8 mouse cellular contexts compared by ENCODE assay signal in the genomic region with DNA sequence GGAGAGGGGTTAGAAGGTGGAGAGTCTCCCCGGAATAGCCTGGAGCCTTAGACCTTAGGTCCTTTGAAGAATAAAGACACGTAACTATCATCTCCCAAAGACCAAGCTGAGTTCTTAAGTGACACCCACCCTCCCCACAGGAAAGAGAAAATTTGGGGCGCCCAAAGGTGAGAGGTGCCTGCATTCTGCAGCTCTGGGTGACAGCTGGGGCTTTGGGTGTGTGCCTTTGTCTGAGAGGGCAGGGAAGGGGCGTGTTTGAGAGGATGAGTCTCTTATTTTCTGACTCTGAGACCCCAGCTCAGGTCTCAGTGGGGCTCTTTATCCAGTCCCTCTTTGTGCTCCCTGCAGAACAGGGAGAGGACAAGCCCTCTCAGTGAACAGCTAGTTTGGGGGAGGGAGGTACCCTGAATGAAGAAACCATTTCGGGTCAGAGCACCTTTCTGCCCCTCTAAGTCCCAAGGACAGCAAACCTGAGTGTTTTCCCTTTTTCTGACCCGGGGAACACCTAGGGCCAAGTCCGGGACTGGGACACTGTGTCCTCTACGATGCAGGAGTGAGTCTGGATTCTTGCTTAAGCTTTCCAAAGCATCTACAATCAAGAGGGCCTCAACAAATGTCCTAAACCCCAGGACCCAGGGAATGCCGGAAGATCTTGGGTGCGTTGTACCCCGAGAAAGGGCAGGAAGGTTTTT. TPM values are rescaled to one million over a fixed set of nuclear protein-coding genes. Genes with fewer than 3 reads are reported as not detected.
DNase-seq lines count a peak whose midpoint lies in the region; ATAC-seq lines count a peak whose summit lies in the region.

No protein-coding gene starts in this region.

- peak overlapping the region; percentile 73 for H3K4me3 ChIP-seq in intestine, embryonic 15.5 days (replicated peaks)
- peak overlapping the region; percentile 100 for H3K4me3 ChIP-seq in neural tube, embryonic 14.5 days (ENCODE audit: low read depth, low read length)

- H3K36me3 ChIP-seq in intestine, embryonic 15.5 days = no peaks in the 10 kb centered on the region
- 0 out of 2 replicates have a peak, but pooled peaks cover 12% of the 10 kb centered on the region for H3K36me3 ChIP-seq in neural tube, embryonic 14.5 days (ENCODE audit: control insufficient read depth, insufficient read depth, low read length)

- no peaks in the 10 kb centered on the region for H3K27me3 ChIP-seq in intestine, embryonic 15.5 days (replicated peaks)
- H3K27me3 ChIP-seq in neural tube, embryonic 14.5 days (ENCODE audit: control insufficient read depth, insufficient read depth, low read length) = no peaks in the 10 kb centered on the region; the same call in 1 of the 2 replicates

- H3K4me2 ChIP-seq in intestine, embryonic 15.5 days (replicated peaks) = peak overlapping the region; percentile 97
- H3K4me2 ChIP-seq in neural tube, embryonic 14.5 days (ENCODE audit: low read depth, low read length) = peak overlapping the region; percentile 99

- WGBS in intestine, embryonic 15.5 days = 10% methylated on average over 11 of the region's 11 CpGs
- WGBS in neural tube, embryonic 14.5 days = 6% methylated on average over 11 of the region's 11 CpGs

- no peaks in the 10 kb centered on the region for H3K9me3 ChIP-seq in intestine, embryonic 15.5 days
- no peaks in the 10 kb centered on the region for H3K9me3 ChIP-seq in neural tube, embryonic 14.5 days (ENCODE audit: control insufficient read depth, low read length)

- ATAC-seq in intestine, embryonic 15.5 days = no peak
- no peak for ATAC-seq in neural tube, embryonic 14.5 days (ENCODE audit: low read depth)

- peak; percentile 22 for DNase-seq in kidney, adult 9 months
- DNase-seq in kidney, postnatal 14 days = no peak
- DNase-seq in embryo, embryonic 11 days = peak; percentile 26
- no peak for DNase-seq in urinary bladder, postnatal 14 days (ENCODE audit: low spot score)
- DNase-seq in gastrocnemius, adult 18-20 months (ENCODE audit: low spot score) = no peak
- DNase-seq in Muller cell, postnatal 12 days (ENCODE audit: inconsistent ontology term) = no peak

- H3K9ac ChIP-seq in intestine, embryonic 15.5 days = peak overlapping the region; percentile 85
- peak overlapping the region; percentile 100 for H3K9ac ChIP-seq in neural tube, embryonic 14.5 days (replicated peaks; ENCODE audit: low read depth, low read length)

- H3K4me1 ChIP-seq in intestine, embryonic 15.5 days (replicated peaks) = peaks cover 23% of the 10 kb centered on the region
- H3K4me1 ChIP-seq in neural tube, embryonic 14.5 days (ENCODE audit: control insufficient read depth, insufficient read depth, low read length) = peaks cover 42% of the 10 kb centered on the region

- no peak overlapping the region for H3K27ac ChIP-seq in intestine, embryonic 15.5 days
- peak overlapping the region; percentile 97 for H3K27ac ChIP-seq in neural tube, embryonic 14.5 days (ENCODE audit: low read depth, low read length)

RNA-seq across cellular contexts. Expression of a gene that starts 1.1 kb away (rescaled TPM):
- 16.9 and 17.7 TPM in 2 replicates for polyA plus RNA-seq in intestine, embryonic 15.5 days (2015; fragmentation: Nextera tagmentation; extraction: Ambion mirVana)
- polyA plus RNA-seq in neural tube, embryonic 14.5 days (2014; fragmentation: Nextera tagmentation; extraction: Ambion mirVana) = 232 and 271 TPM in 2 replicates
- total RNA-seq in gastrocnemius, adult 18-20 months (2021) = 10 to 100 TPM; 18.7 to 18.8 TPM

Comparison
In these comparisons a context has a peak if more than half of its experiments do, and no peak if none do; other contexts are left out.
1. DNase-seq: peak in kidney, adult 9 months (single experiment) and embryo, embryonic 11 days (single experiment); none in kidney, postnatal 14 days (single experiment), urinary bladder, postnatal 14 days (single experiment), gastrocnemius, adult 18-20 months (single experiment) and Muller cell, postnatal 12 days (single experiment).
2. RNA of a gene that starts 1.1 kb away (polyA plus RNA-seq): 232 to 271 TPM in neural tube, embryonic 14.5 days; 16.9 to 17.7 TPM in intestine, embryonic 15.5 days; every median in the first group is over 10 times any median in the second.